Mouse (Mus musculus): ENCODE results near the gene Bmp5.

- no peak for TF ChIP-seq CTCF (IDR thresholded peaks at IDR 0.05; ENCODE audit: low read depth)
- no peak for TF ChIP-seq EP300 (IDR thresholded peaks at IDR 0.05; ENCODE audit: low read depth)
These were observed 111.8 kb downstream of the Bmp5 start for GRCm38 (mm10) chr9:75886801-75887544.

All from heart, postnatal 0 days (tissue).